Mouse (Mus musculus) left cerebral cortex, adult 11 months (tissue): ENCODE results near the gene Notch4.

Experiments used
- DNase-seq: peaks from one replicate; pipeline ENCODE4 v3.0.0; 2022; ENCODE audit warnings: low spot score

The Notch4 gene

GRCm38 (mm10) chr17:34593752-34594525 lies 29.9 kb downstream of the Notch4 start:
- no peak for DNase-seq

- DNase-seq: no peak
Measured at GRCm38 (mm10) chr17:34596098-34596497, 32.0 kb downstream of the Notch4 start.

- DNase-seq: no peak
Measured at GRCm38 (mm10) chr17:34597566-34598095, 33.6 kb downstream of the Notch4 start, which contains the start of gene Ager. Gene Ager (plus strand): TSS chr17:34597862.

GRCm38 (mm10) chr17:34599891-34600290 lies 35.8 kb downstream of the Notch4 start:
- no peak for DNase-seq

GRCm38 (mm10) chr17:34601796-34602195 lies 37.7 kb downstream of the Notch4 start:
- no peak for DNase-seq

- peak; percentile 100 for DNase-seq
Measured at GRCm38 (mm10) chr17:34603375-34604060, 39.5 kb downstream of the Notch4 start, which contains the start of gene Rnf5. Gene Rnf5 (minus strand): TSS chr17:34603690.

GRCm38 (mm10) chr17:34604061-34604508 lies 40.0 kb downstream of the Notch4 start, which contains the start of gene Agpat1:
Gene Agpat1 (plus strand): TSS chr17:34604262.
- DNase-seq: peak; percentile 98

GRCm38 (mm10) chr17:34604511-34605237 lies 40.6 kb downstream of the Notch4 start:
- DNase-seq: no peak

- DNase-seq: peak; percentile 95
Measured at GRCm38 (mm10) chr17:34605609-34606008, 41.5 kb downstream of the Notch4 start.

GRCm38 (mm10) chr17:34606186-34607039 lies 42.3 kb downstream of the Notch4 start:
- no peak for DNase-seq

GRCm38 (mm10) chr17:34607997-34608396 lies 43.9 kb downstream of the Notch4 start:
- no peak for DNase-seq

GRCm38 (mm10) chr17:34611050-34611449 lies 47.0 kb downstream of the Notch4 start:
- DNase-seq: no peak

- no peak for DNase-seq
Measured at GRCm38 (mm10) chr17:34613054-34613645, 49.1 kb downstream of the Notch4 start.

- no peak for DNase-seq
Measured at GRCm38 (mm10) chr17:34613830-34614229, 49.8 kb downstream of the Notch4 start.

- DNase-seq: no peak
Measured at GRCm38 (mm10) chr17:34615871-34616270, 51.8 kb downstream of the Notch4 start, which contains the start of gene Egfl8. Gene Egfl8 (minus strand): TSS chr17:34615971.

- DNase-seq: no peak
Measured at GRCm38 (mm10) chr17:34618999-34619398, 54.9 kb downstream of the Notch4 start.

- DNase-seq: no peak
Measured at GRCm38 (mm10) chr17:34621006-34621405, 56.9 kb downstream of the Notch4 start.

- no peak for DNase-seq
Measured at GRCm38 (mm10) chr17:34623161-34623560, 59.1 kb downstream of the Notch4 start.

- DNase-seq: no peak
Measured at GRCm38 (mm10) chr17:34624981-34625380, 60.9 kb downstream of the Notch4 start.

- no peak for DNase-seq
Measured at GRCm38 (mm10) chr17:34626062-34626772, 62.1 kb downstream of the Notch4 start.
